Mouse (Mus musculus) kidney, postnatal 0 days (tissue): ENCODE measurements at regions not wholly inside any gene's neighbourhood (a gene's known extent, or its start where the extent isn't known, plus 50 kb on each side); places are given as distances from the start of the nearest gene placed in this dataset.
A peak's percentile ranks its signal among the peaks of the same experiment; 100 is the strongest.
"Not testable (repeated sequence)": the region's sequence is repeated elsewhere in the genome, so short reads cannot be mapped to it uniquely, and the experiment has no call there.

Experiments
- ATAC-seq: fragments of 200-750 bp; cut with Nextera tagmentation; replicated peaks from 2 replicates; pipeline ENCODE4 v1.8.0; 2017; ENCODE audit warnings: low read depth, moderate number of reproducible peaks, moderate TSS enrichment, moderate library complexity; ENCODE audit not compliant: low FRiP score
- DNase-seq: peaks from one replicate; pipeline ENCODE4 v3.0.0-alpha.2; 2016; ENCODE audit warnings: low spot score
- H3K27ac ChIP-seq: fragments of 300-500 bp; sonication (generic); 2 replicates; pipeline ENCODE4 v1.5.1; 2014; ENCODE audit warnings: mild to moderate bottlenecking
- H3K27me3 ChIP-seq: fragments of 300-500 bp; sonication (generic); 2 replicates; pipeline ENCODE4 v1.6.1; 2014; ENCODE audit warnings: low read length, mixed read lengths; ENCODE audit not compliant: insufficient read depth
- H3K36me3 ChIP-seq: fragments of 300-500 bp; sonication (generic); 2 replicates; pipeline ENCODE4 v1.6.1; 2014; ENCODE audit warnings: low read length, mixed read lengths; ENCODE audit not compliant: insufficient read depth
- H3K4me1 ChIP-seq: fragments of 300-500 bp; sonication (generic); replicated peaks from 2 replicates; pipeline ENCODE4 v1.6.1; 2014; ENCODE audit warnings: antibody characterized with exemption, low read length, mixed read lengths; ENCODE audit not compliant: insufficient read depth
- H3K4me2 ChIP-seq: fragments of 300-500 bp; sonication (generic); 2 replicates; pipeline ENCODE4 v1.6.1; 2014; ENCODE audit warnings: mild to moderate bottlenecking, low read length, moderate library complexity, mixed read lengths
- H3K4me3 ChIP-seq: fragments of 300-500 bp; sonication (generic); replicated peaks from 2 replicates; pipeline ENCODE4 v1.5.1; 2014; ENCODE audit warnings: low read depth, low read length
- H3K9ac ChIP-seq: fragments of 300-500 bp; sonication (generic); 2 replicates; pipeline ENCODE4 v1.6.1; 2014; ENCODE audit warnings: low read depth, low read length
- H3K9me3 ChIP-seq: fragments of 300-500 bp; sonication (generic); replicated peaks from 2 replicates; pipeline ENCODE4 v1.6.1; 2016; ENCODE audit warnings: low read length, inconsistent platforms, mixed read lengths
- CTCF ChIP-seq: IDR thresholded peaks from 2 replicates; pipeline ENCODE4 v1.5.1; 2016; ENCODE audit warnings: antibody characterized with exemption, low read depth, mild to moderate bottlenecking, moderate library complexity
- WGBS: fragments of 180-500 bp; shearing (Covaris S2); extraction: QIAGEN DNeasy Blood & Tissue Kit; methylation state at CpG from one replicate; pipeline ENCODE4 v1.1.7; 2014; 5-methylcytosine and 5-hydroxymethylcytosine counted together

GRCm38 (mm10) chr4:8084954-8085639, 153.7 kb downstream of the Car8 start:
- Histone ChIP-seq H3K4me1 (no peaks in the 10 kb centered on the region), H3K27ac (no peak overlapping the region), H3K36me3 (no peaks in the 10 kb centered on the region), H3K27me3 (no peaks in the 10 kb centered on the region), H3K9ac (no peak overlapping the region), H3K4me3 (no peak overlapping the region), H3K4me2 (no peak overlapping the region), H3K9me3 (no peaks in the 10 kb centered on the region)
- peak; percentile 87 for TF ChIP-seq CTCF
- ATAC-seq (peak; percentile 75), DNase-seq (peak; percentile 70)
- WGBS, result 35% methylated on average over 16 of the region's 16 CpGs

- no peaks in the 10 kb centered on the region for H3K27me3 ChIP-seq
- H3K9ac ChIP-seq, result no peak overlapping the region
- no peak overlapping the region for H3K27ac ChIP-seq
- DNase-seq (no peak), ATAC-seq (no peak)
- no peaks in the 10 kb centered on the region for H3K4me1 ChIP-seq
- H3K9me3 ChIP-seq, result no peaks in the 10 kb centered on the region
- no peak overlapping the region for H3K4me3 ChIP-seq
- no peaks in the 10 kb centered on the region for H3K36me3 ChIP-seq
- no peak overlapping the region for H3K4me2 ChIP-seq
- no peak for TF ChIP-seq CTCF
- 69% methylated on average over 4 of the region's 4 CpGs for WGBS
Measured at GRCm38 (mm10) chr4:8079349-8079748, 159.5 kb downstream of the Car8 start.

- Histone ChIP-seq H3K27ac (no peak overlapping the region), H3K4me1 (no peaks in the 10 kb centered on the region), H3K9me3 (no peaks in the 10 kb centered on the region), H3K27me3 (no peaks in the 10 kb centered on the region), H3K36me3 (no peaks in the 10 kb centered on the region), H3K9ac (no peak overlapping the region), H3K4me3 (no peak overlapping the region), H3K4me2 (no peak overlapping the region)
- ATAC-seq, result no peak
- DNase-seq, result no peak
- WGBS, result 74% methylated on average over 6 of the region's 6 CpGs
- no peak for TF ChIP-seq CTCF
Measured at GRCm38 (mm10) chr4:8072989-8073573, 165.8 kb downstream of the Car8 start.

- not testable (repeated sequence) for H3K4me2 ChIP-seq, H3K36me3 ChIP-seq, ATAC-seq, H3K4me1 ChIP-seq, H3K9ac ChIP-seq, H3K27ac ChIP-seq, H3K27me3 ChIP-seq, DNase-seq, H3K9me3 ChIP-seq, H3K4me3 ChIP-seq
Measured at GRCm38 (mm10) chr4:8070693-8071092, 168.1 kb downstream of the Car8 start.

- Histone ChIP-seq H3K36me3 (no peaks in the 10 kb centered on the region), H3K4me1 (no peaks in the 10 kb centered on the region), H3K4me3 (no peak overlapping the region), H3K9me3 (no peaks in the 10 kb centered on the region), H3K27me3 (no peaks in the 10 kb centered on the region), H3K4me2 (no peak overlapping the region), H3K9ac (no peak overlapping the region), H3K27ac (no peak overlapping the region)
- WGBS, result 5% methylated on average over 2 of the region's 2 CpGs
- ATAC-seq, result no peak
- TF ChIP-seq CTCF, result no peak
- DNase-seq, result peak; percentile 12
Measured at GRCm38 (mm10) chr4:8068086-8068485, 170.8 kb downstream of the Car8 start.

GRCm38 (mm10) chr4:8041776-8042175, 197.1 kb downstream of the Car8 start:
- no peak overlapping the region for H3K9ac ChIP-seq
- DNase-seq (no peak), ATAC-seq (no peak)
- H3K4me3 ChIP-seq, result no peak overlapping the region
- no peak for TF ChIP-seq CTCF
- no peaks in the 10 kb centered on the region for H3K9me3 ChIP-seq
- H3K36me3 ChIP-seq, result no peaks in the 10 kb centered on the region
- H3K27me3 ChIP-seq, result no peaks in the 10 kb centered on the region
- H3K4me1 ChIP-seq, result no peaks in the 10 kb centered on the region
- WGBS, result 80% methylated on average over 4 of the region's 4 CpGs
- no peak overlapping the region for H3K27ac ChIP-seq
- H3K4me2 ChIP-seq, result no peak overlapping the region

GRCm38 (mm10) chr4:8037863-8038262, 201.0 kb downstream of the Car8 start:
- ATAC-seq (no peak), DNase-seq (no peak)
- Histone ChIP-seq H3K36me3 (no peaks in the 10 kb centered on the region), H3K4me2 (no peak overlapping the region), H3K27me3 (no peaks in the 10 kb centered on the region), H3K9me3 (no peaks in the 10 kb centered on the region), H3K4me3 (no peak overlapping the region), H3K4me1 (no peaks in the 10 kb centered on the region), H3K27ac (no peak overlapping the region), H3K9ac (no peak overlapping the region)
- TF ChIP-seq CTCF, result no peak
- 88% methylated on average over 1 of the region's 1 CpGs for WGBS

- H3K27ac ChIP-seq, H3K4me2 ChIP-seq: not testable (repeated sequence)
- 74% methylated on average over 1 of the region's 1 CpGs for WGBS
Measured at GRCm38 (mm10) chr4:8033402-8033801, 205.4 kb downstream of the Car8 start.

More at GRCm38 (mm10) chr4:8033402-8033801, 205.4 kb downstream of the Car8 start:
- not testable (repeated sequence) for DNase-seq, ATAC-seq, H3K27me3 ChIP-seq, H3K36me3 ChIP-seq, H3K4me1 ChIP-seq, H3K4me3 ChIP-seq, H3K9me3 ChIP-seq, H3K9ac ChIP-seq
